Mouse (Mus musculus) myocyte (in vitro differentiated cells): ENCODE results near the gene Akain1. TPM values are rescaled to one million over a fixed set of nuclear protein-coding genes. Genes with fewer than 3 reads are reported as not detected.

Experiments
- H3K27me3 ChIP-seq: one replicate; pipeline ENCODE4 v1.6.1; 2011; ENCODE audit not compliant: control insufficient read depth, insufficient read depth, insufficient read length
- H3K36me3 ChIP-seq: one replicate; pipeline ENCODE4 v1.6.1; 2011; ENCODE audit not compliant: control insufficient read depth, insufficient read depth
- H3K4me2 ChIP-seq: one replicate; pipeline ENCODE4 v1.6.1; 2011; ENCODE audit warnings: low read depth, control low read depth
- H3K4me3 ChIP-seq: one replicate; pipeline ENCODE4 v1.5.1; 2011; ENCODE audit warnings: mild to moderate bottlenecking, control low read depth, moderate library complexity
- H3K79me2 ChIP-seq: one replicate; pipeline ENCODE4 v1.6.1; 2011; ENCODE audit not compliant: control insufficient read depth, insufficient read depth
- H3ac ChIP-seq: one replicate; pipeline ENCODE4 v1.6.1; 2011; ENCODE audit not compliant: control insufficient read depth, insufficient read length
- CEBPB ChIP-seq: IDR thresholded peaks from 2 replicates; pipeline ENCODE4 v1.6.1; 2011; ENCODE audit warnings: mild to moderate bottlenecking, moderate library complexity; ENCODE audit not compliant: poor library complexity, insufficient read depth, severe bottlenecking
- E2F4 ChIP-seq: IDR thresholded peaks from one replicate; pipeline ENCODE4 v1.6.1; 2011; ENCODE audit warnings: mild to moderate bottlenecking, control low read depth, moderate library complexity; ENCODE audit not compliant: insufficient read depth
- MAX ChIP-seq: IDR thresholded peaks from one replicate; pipeline ENCODE4 v1.6.1; 2011; ENCODE audit warnings: low read depth, mild to moderate bottlenecking, control low read depth
- MYOD1 ChIP-seq, 3 experiments: IDR thresholded peaks; one replicate each; pipeline ENCODE4 v1.6.1; 2011; ENCODE audit warnings: control low read depth in 2 of 3, low read depth in 2 of 3, mild to moderate bottlenecking in 2 of 3, moderate library complexity in 1 of 3; ENCODE audit not compliant: insufficient read length in 2 of 3, control insufficient read depth in 1 of 3
- MYOG ChIP-seq, 3 experiments: IDR thresholded peaks; one replicate each; pipeline ENCODE4 v1.6.1; 2011; ENCODE audit warnings: control low read depth in 2 of 3, low read depth in 2 of 3, mild to moderate bottlenecking in 2 of 3; ENCODE audit not compliant: insufficient read length in 2 of 3, control insufficient read depth in 1 of 3, insufficient read depth in 1 of 3
- POLR2A ChIP-seq: IDR thresholded peaks from one replicate; pipeline ENCODE4 v1.6.1; 2011; ENCODE audit warnings: low read depth, mild to moderate bottlenecking, control low read depth, moderate library complexity; ENCODE audit not compliant: insufficient read length
- POLR2AphosphoS2 ChIP-seq: IDR thresholded peaks from one replicate; pipeline ENCODE4 v1.6.1; 2011; ENCODE audit warnings: low read depth, control low read depth; ENCODE audit not compliant: insufficient read length
- REST ChIP-seq: IDR thresholded peaks from one replicate; pipeline ENCODE4 v1.6.1; 2011; ENCODE audit warnings: mild to moderate bottlenecking, control low read depth, moderate library complexity; ENCODE audit not compliant: insufficient read depth, insufficient read length
- SRF ChIP-seq: IDR thresholded peaks from one replicate; pipeline ENCODE4 v1.6.1; 2011; ENCODE audit warnings: low read depth; ENCODE audit not compliant: control insufficient read depth, insufficient read length
- TCF12 ChIP-seq: IDR thresholded peaks from one replicate; pipeline ENCODE4 v1.6.1; 2011; ENCODE audit warnings: mild to moderate bottlenecking, control low read depth; ENCODE audit not compliant: poor library complexity, insufficient read depth, severe bottlenecking
- TCF3 ChIP-seq: IDR thresholded peaks from one replicate; pipeline ENCODE4 v1.6.1; 2011; ENCODE audit warnings: low read depth, control low read depth; ENCODE audit not compliant: insufficient read length
- USF1 ChIP-seq: IDR thresholded peaks from one replicate; pipeline ENCODE4 v1.6.1; 2011; ENCODE audit warnings: low read depth, mild to moderate bottlenecking, control low read depth, moderate library complexity
- polyA plus RNA-seq: library from polyadenylated mRNA; unstranded; fragments of >200 nt; fragmentation: generic; extraction: Trizol; gene quantifications from one replicate; pipeline ENCODE4 v1.2.1, GENCODE M21; 2012; ENCODE audit warnings: missing spikeins

Akain1 gene
- polyA plus RNA-seq, 1 experiment = not detected

DNA sequence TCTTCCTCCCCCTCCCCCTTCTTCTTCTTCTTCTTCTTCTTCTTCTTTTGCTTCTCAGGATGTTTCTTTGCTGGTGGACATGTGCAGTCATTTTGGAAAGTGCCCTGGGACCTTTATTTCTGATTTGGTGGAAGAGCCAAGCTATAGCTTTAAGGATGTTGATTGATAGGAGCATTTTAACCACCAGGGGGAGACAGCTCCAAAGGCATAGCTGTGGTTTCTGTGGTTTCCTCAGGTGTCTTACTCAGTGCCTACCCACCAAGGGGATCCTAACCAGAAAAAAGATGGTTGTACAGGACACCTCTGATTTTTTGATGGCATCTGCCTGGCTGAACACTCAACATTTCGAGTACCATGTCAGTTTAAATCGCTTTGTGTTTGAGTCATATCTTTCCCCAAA is 56.4 kb downstream of the Akain1 start:
- Histone ChIP-seq H3K4me3 (no peak overlapping the region), H3K36me3 (no peaks in the 10 kb centered on the region), H3K27me3 (no peaks in the 10 kb centered on the region), H3K79me2 (no peaks in the 10 kb centered on the region), H3ac (no peak overlapping the region), H3K4me2 (no peak overlapping the region)
- no peak for TF ChIP-seq MYOG (IDR thresholded peaks at IDR 0.05; ENCODE audit: control insufficient read depth in 1 of 3, insufficient read depth in 1 of 3, insufficient read length in 2 of 3, low read depth in 2 of 3)
- TF ChIP-seq REST = no peak
- TF ChIP-seq CEBPB = no peak
- TF ChIP-seq E2F4 = no peak

DNA sequence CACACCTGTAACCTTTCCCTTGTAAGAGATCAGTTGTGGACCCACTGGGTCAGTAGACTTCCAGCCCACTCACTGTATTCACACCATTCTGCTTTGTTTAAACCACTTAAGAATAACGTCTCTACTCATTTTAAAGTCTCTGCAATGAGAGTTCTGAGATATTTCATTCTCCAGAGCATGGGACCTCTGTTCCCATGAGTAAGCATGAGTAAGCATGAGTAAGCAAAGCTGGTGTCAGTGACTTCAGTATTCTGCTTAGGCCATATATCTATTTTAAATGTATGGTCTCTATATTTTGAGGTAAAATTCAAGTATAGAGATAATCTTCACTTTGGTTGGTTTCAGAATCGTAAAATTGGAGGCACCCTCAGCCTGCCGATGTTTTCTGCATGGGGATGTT is 57.0 kb downstream of the Akain1 start:
- H3K27me3 ChIP-seq = no peaks in the 10 kb centered on the region
- H3K4me2 ChIP-seq = no peak overlapping the region
- no peak overlapping the region for H3K4me3 ChIP-seq
- no peaks in the 10 kb centered on the region for H3K36me3 ChIP-seq
- H3K79me2 ChIP-seq = no peaks in the 10 kb centered on the region
- TF ChIP-seq SRF (no peak), POLR2A (no peak), REST (no peak), CEBPB (no peak)
- H3ac ChIP-seq = no peak overlapping the region

DNA sequence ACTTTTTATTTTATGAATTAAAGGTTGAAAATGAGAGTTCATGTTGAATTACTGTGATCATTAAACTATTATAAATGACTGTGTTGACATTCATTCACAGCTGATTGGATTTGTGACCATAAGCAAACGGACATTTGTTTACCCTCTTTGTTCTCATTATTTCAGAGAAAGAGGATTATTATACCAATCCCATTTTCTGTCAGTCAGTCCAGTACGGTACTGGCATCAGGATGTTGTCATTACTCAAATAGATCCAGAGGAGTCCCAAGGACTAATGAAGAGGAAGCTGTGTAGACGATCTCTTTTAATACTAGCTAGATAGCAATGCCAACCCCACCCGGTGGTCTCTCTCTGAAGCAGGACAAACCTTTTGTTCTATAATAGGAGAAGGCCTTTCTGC is 58.2 kb downstream of the Akain1 start:
- no peak overlapping the region for H3K4me3 ChIP-seq
- H3ac ChIP-seq = no peak overlapping the region
- H3K27me3 ChIP-seq = no peaks in the 10 kb centered on the region
- H3K36me3 ChIP-seq = no peaks in the 10 kb centered on the region
- H3K79me2 ChIP-seq = no peaks in the 10 kb centered on the region
- no peak overlapping the region for H3K4me2 ChIP-seq
- no peak for TF ChIP-seq POLR2AphosphoS2
- TF ChIP-seq TCF12 = no peak
- TF ChIP-seq MYOG (IDR thresholded peaks at IDR 0.05; ENCODE audit: control insufficient read depth in 1 of 3, insufficient read depth in 1 of 3, insufficient read length in 2 of 3, low read depth in 2 of 3) = no peak
- TF ChIP-seq MAX = no peak
- no peak for TF ChIP-seq MYOD1 (IDR thresholded peaks at IDR 0.05; ENCODE audit: control insufficient read depth in 1 of 3, insufficient read length in 2 of 3, low read depth in 2 of 3)
- no peak for TF ChIP-seq POLR2A
- TF ChIP-seq SRF = no peak
- TF ChIP-seq USF1 = no peak
- no peak for TF ChIP-seq REST
- TF ChIP-seq E2F4 = no peak
- TF ChIP-seq CEBPB = no peak
- TF ChIP-seq TCF3 = no peak

DNA sequence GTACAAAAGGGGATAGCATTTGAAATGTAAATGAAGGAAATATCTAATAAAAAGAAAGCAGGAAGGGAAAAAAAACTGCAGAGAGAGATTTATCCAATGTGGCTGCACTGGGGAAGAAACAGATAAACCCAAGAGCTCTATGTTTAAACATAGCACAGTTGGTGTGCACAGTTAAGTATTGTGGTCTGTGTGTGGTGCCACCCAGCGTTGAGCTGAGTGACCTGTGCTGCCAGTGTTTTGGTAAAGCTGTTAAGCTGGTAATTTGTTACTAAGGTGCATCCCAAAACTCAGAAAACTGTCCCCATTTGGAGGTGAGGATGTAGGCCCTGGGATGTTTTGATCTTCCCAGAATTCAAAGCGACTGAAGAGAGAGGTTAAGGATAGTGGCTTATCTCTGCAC is 59.8 kb downstream of the Akain1 start:
- Histone ChIP-seq H3K4me2 (no peak overlapping the region), H3K4me3 (no peak overlapping the region), H3K36me3 (no peaks in the 10 kb centered on the region), H3K27me3 (no peaks in the 10 kb centered on the region), H3ac (no peak overlapping the region), H3K79me2 (no peaks in the 10 kb centered on the region)
- no peak for TF ChIP-seq MAX
- no peak for TF ChIP-seq USF1
- no peak for TF ChIP-seq TCF12
- TF ChIP-seq SRF = no peak

DNA sequence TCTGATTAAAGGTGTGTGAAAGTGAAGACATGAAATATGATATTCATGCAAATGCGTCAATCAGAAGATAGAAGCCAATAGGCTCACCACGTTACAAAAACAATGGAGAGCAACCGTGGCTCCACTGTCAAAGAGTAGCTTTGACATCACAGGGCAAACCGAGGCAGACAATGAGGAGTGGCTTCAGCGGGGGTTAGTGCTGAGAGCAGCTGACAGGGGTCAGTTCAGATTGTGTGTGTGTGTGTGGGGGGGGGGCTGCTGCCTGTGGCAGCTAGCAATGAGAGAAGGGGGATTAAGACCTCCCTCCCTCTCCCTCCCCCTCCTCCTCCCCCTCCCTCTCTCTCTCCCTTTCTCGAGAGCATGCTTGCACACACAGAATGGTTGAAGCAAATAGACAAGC is 60.3 kb downstream of the Akain1 start:
- no peaks in the 10 kb centered on the region for H3K27me3 ChIP-seq
- no peak overlapping the region for H3ac ChIP-seq
- H3K4me2 ChIP-seq = no peak overlapping the region
- H3K36me3 ChIP-seq = no peaks in the 10 kb centered on the region
- no peak overlapping the region for H3K4me3 ChIP-seq
- H3K79me2 ChIP-seq = no peaks in the 10 kb centered on the region
- TF ChIP-seq USF1 (no peak), TCF3 (no peak), TCF12 (no peak), E2F4 (no peak), MAX (no peak), POLR2A (no peak), MYOG (IDR thresholded peaks at IDR 0.05; ENCODE audit: control insufficient read depth in 1 of 3, insufficient read depth in 1 of 3, insufficient read length in 2 of 3, low read depth in 2 of 3) (no peak), REST (no peak), POLR2AphosphoS2 (no peak), MYOD1 (IDR thresholded peaks at IDR 0.05; ENCODE audit: control insufficient read depth in 1 of 3, insufficient read length in 2 of 3, low read depth in 2 of 3) (no peak), SRF (no peak), CEBPB (no peak)
